Mouse (Mus musculus) MEL (cell line): ENCODE results near the gene Ski. TPM values are rescaled to one million over a fixed set of nuclear protein-coding genes. Genes with fewer than 3 reads are reported as not detected.

Source experiments
- DNase-seq: peaks from one replicate; pipeline ENCODE4 v3.0.0; 2011; ENCODE audit warnings: low read depth, low spot score
- H3K27ac ChIP-seq: 2 replicates; pipeline ENCODE4 v1.5.1; 2012; ENCODE audit warnings: low read depth, mild to moderate bottlenecking, control low read depth, low read length, moderate library complexity; ENCODE audit not compliant: control insufficient read depth
- H3K27me3 ChIP-seq, 2 experiments: fragments of 150-350 bp in 1 of 2; sonication (generic) in 1 of 2; 2 replicates each; pipeline ENCODE4 v1.6.1; 2012; ENCODE audit warnings: low read length in 2 of 2, mild to moderate bottlenecking in 2 of 2, improper control_type of control experiment in 1 of 2, moderate library complexity in 1 of 2; ENCODE audit not compliant: insufficient read depth in 2 of 2, control insufficient read depth in 1 of 2
- H3K36me3 ChIP-seq, 2 experiments: 2 replicates each; pipeline ENCODE4 v1.6.1; 2012 to 2014; ENCODE audit warnings: low read length in 2 of 2, improper control_type of control experiment in 1 of 2, inconsistent platforms in 1 of 2, mild to moderate bottlenecking in 1 of 2; ENCODE audit not compliant: insufficient read depth in 2 of 2, control insufficient read depth in 1 of 2
- H3K4me1 ChIP-seq, 2 experiments: fragments of 150-350 bp in 1 of 2; sonication (generic) in 1 of 2; 2 replicates each; pipeline ENCODE4 v1.6.1; 2012; ENCODE audit warnings: low read length in 2 of 2, improper control_type of control experiment in 1 of 2, mild to moderate bottlenecking in 1 of 2; ENCODE audit not compliant: insufficient read depth in 2 of 2, control insufficient read depth in 1 of 2
- H3K4me3 ChIP-seq, 2 experiments: fragments of 150-350 bp in 1 of 2; sonication (generic) in 1 of 2; 2 replicates each; pipeline ENCODE4 v1.5.1; 2012; ENCODE audit warnings: low read depth in 2 of 2, low read length in 2 of 2, mild to moderate bottlenecking in 2 of 2, moderate library complexity in 2 of 2, control low read depth in 1 of 2, improper control_type of control experiment in 1 of 2; ENCODE audit not compliant: control insufficient read depth in 1 of 2, insufficient read depth in 1 of 2
- H3K79me2 ChIP-seq: 2 replicates; pipeline ENCODE4 v1.6.1; 2012; ENCODE audit warnings: mild to moderate bottlenecking, low read length, moderate library complexity; ENCODE audit not compliant: control insufficient read depth, poor library complexity, insufficient read depth
- H3K9ac ChIP-seq: 2 replicates; pipeline ENCODE4 v1.6.1; 2012; ENCODE audit warnings: low read depth, mild to moderate bottlenecking, control low read depth, low read length, moderate library complexity; ENCODE audit not compliant: control insufficient read depth, poor library complexity, severe bottlenecking
- H3K9me3 ChIP-seq: fragments of 150-350 bp; sonication (generic); replicated peaks from 2 replicates; pipeline ENCODE4 v1.6.1; 2012; ENCODE audit warnings: mild to moderate bottlenecking, low read length, improper control_type of control experiment, moderate library complexity; ENCODE audit not compliant: insufficient read depth
- CHD1 ChIP-seq: IDR thresholded peaks from 2 replicates; pipeline ENCODE4 v1.6.1; 2012; ENCODE audit warnings: low read depth, mild to moderate bottlenecking, inconsistent platforms, low read length, improper control_type of control experiment
- CHD2 ChIP-seq: IDR thresholded peaks from 2 replicates; pipeline ENCODE4 v1.6.1; 2011; ENCODE audit warnings: low read length, improper control_type of control experiment
- CTCF ChIP-seq, 3 experiments: IDR thresholded peaks in 2 of 3; conservative IDR thresholded peaks in 1 of 3; 2 replicates each; pipeline ENCODE4 v1.5.1; 2011 to 2012; ENCODE audit warnings: low read length in 3 of 3, low read depth in 2 of 3, mild to moderate bottlenecking in 2 of 3, improper control_type of control experiment in 1 of 3, inconsistent platforms in 1 of 3, mixed read lengths in 1 of 3, moderate library complexity in 1 of 3; ENCODE audit not compliant: control insufficient read depth in 1 of 3, insufficient read depth in 1 of 3, poor library complexity in 1 of 3, severe bottlenecking in 1 of 3
- EP300 ChIP-seq, 2 experiments: IDR thresholded peaks; 2 replicates each; pipeline ENCODE4 v1.6.1; 2011; ENCODE audit warnings: improper control_type of control experiment in 2 of 2, low read length in 2 of 2, low read depth in 1 of 2, mild to moderate bottlenecking in 1 of 2
- GABPA ChIP-seq: IDR thresholded peaks from 2 replicates; pipeline ENCODE4 v1.6.1; 2012; ENCODE audit warnings: low read depth, mild to moderate bottlenecking, inconsistent platforms, low read length, improper control_type of control experiment, moderate library complexity
- KAT2A ChIP-seq: conservative IDR thresholded peaks from 2 replicates; pipeline ENCODE4 v1.6.1; 2012; ENCODE audit warnings: low read depth, low read length, improper control_type of control experiment, inconsistent platforms
- MAFK ChIP-seq: IDR thresholded peaks from 2 replicates; pipeline ENCODE4 v1.6.1; 2011; ENCODE audit warnings: low read depth, mild to moderate bottlenecking, low read length, improper control_type of control experiment, borderline replicate concordance
- MAX ChIP-seq: IDR thresholded peaks from 2 replicates; pipeline ENCODE4 v1.6.1; 2011; ENCODE audit warnings: low read length, improper control_type of control experiment
- MEF2A ChIP-seq: IDR thresholded peaks from 2 replicates; pipeline ENCODE4 v1.6.1; 2014; ENCODE audit warnings: low read depth, mild to moderate bottlenecking, inconsistent platforms, low read length, improper control_type of control experiment; ENCODE audit not compliant: poor library complexity, insufficient replicate concordance, severe bottlenecking; ENCODE audit errors: extremely low read depth
- MXI1 ChIP-seq: IDR thresholded peaks from 2 replicates; pipeline ENCODE4 v1.6.1; 2011; ENCODE audit warnings: mild to moderate bottlenecking, low read depth, low read length, improper control_type of control experiment
- MYB ChIP-seq: IDR thresholded peaks from 2 replicates; pipeline ENCODE4 v1.6.1; 2011; ENCODE audit warnings: mild to moderate bottlenecking, low read depth, low read length, improper control_type of control experiment
- MYC ChIP-seq: IDR thresholded peaks from 2 replicates; pipeline ENCODE4 v1.6.1; 2011; ENCODE audit warnings: low read depth, mild to moderate bottlenecking, low read length, improper control_type of control experiment, moderate library complexity
- NELFE ChIP-seq: IDR thresholded peaks from 2 replicates; pipeline ENCODE4 v1.6.1; 2011; ENCODE audit warnings: low read depth, low read length, improper control_type of control experiment
- POLR2A ChIP-seq, 2 experiments: IDR thresholded peaks; 2 replicates each; pipeline ENCODE4 v1.6.1; 2011 to 2012; ENCODE audit warnings: low read length in 2 of 2, mild to moderate bottlenecking in 2 of 2, control low read depth in 1 of 2, improper control_type of control experiment in 1 of 2, low read depth in 1 of 2, moderate library complexity in 1 of 2; ENCODE audit not compliant: control insufficient read depth in 1 of 2, insufficient read depth in 1 of 2, poor library complexity in 1 of 2
- POLR2AphosphoS5 ChIP-seq: IDR thresholded peaks from 2 replicates; pipeline ENCODE4 v1.6.1; 2012; ENCODE audit warnings: low read depth, borderline replicate concordance, mild to moderate bottlenecking, inconsistent platforms, low read length, moderate library complexity, mixed read lengths
- RAD21 ChIP-seq: IDR thresholded peaks from 2 replicates; pipeline ENCODE4 v1.6.1; 2011; ENCODE audit warnings: mild to moderate bottlenecking, low read depth, low read length, improper control_type of control experiment
- RCOR1 ChIP-seq: IDR thresholded peaks from 2 replicates; pipeline ENCODE4 v1.6.1; 2012; ENCODE audit warnings: low read depth, mild to moderate bottlenecking, inconsistent platforms, low read length, improper control_type of control experiment
- SIN3A ChIP-seq: IDR thresholded peaks from 2 replicates; pipeline ENCODE4 v1.6.1; 2012; ENCODE audit warnings: low read length, improper control_type of control experiment, inconsistent platforms
- TAL1 ChIP-seq: IDR thresholded peaks from 2 replicates; pipeline ENCODE4 v1.6.1; 2012; ENCODE audit warnings: mild to moderate bottlenecking, inconsistent platforms, low read length, moderate library complexity, mixed read lengths
- TBP ChIP-seq: IDR thresholded peaks from 2 replicates; pipeline ENCODE4 v1.8.0; 2011; ENCODE audit warnings: low read depth, low read length, improper control_type of control experiment
- USF1 ChIP-seq: IDR thresholded peaks from 2 replicates; pipeline ENCODE4 v1.6.1; 2014; ENCODE audit warnings: low read depth, mild to moderate bottlenecking, inconsistent platforms, low read length, improper control_type of control experiment, moderate library complexity
- ZKSCAN1 ChIP-seq: IDR thresholded peaks from 2 replicates; pipeline ENCODE4 v1.6.1; 2012; ENCODE audit warnings: low read depth, mild to moderate bottlenecking, inconsistent platforms, low read length, improper control_type of control experiment, moderate library complexity
- ZMIZ1 ChIP-seq: IDR thresholded peaks from 2 replicates; pipeline ENCODE4 v1.6.1; 2012; ENCODE audit warnings: low read depth, mild to moderate bottlenecking, inconsistent platforms, low read length, improper control_type of control experiment, moderate library complexity
- ZNF384 ChIP-seq: IDR thresholded peaks from 2 replicates; pipeline ENCODE4 v1.6.1; 2012; ENCODE audit warnings: low read depth, mild to moderate bottlenecking, inconsistent platforms, low read length, improper control_type of control experiment
- polyA plus RNA-seq, 2 experiments: library from polyadenylated mRNA; stranded (reverse) in 1 of 2; unstranded in 1 of 2; fragments of >175 nt in 1 of 2; fragments of >200 nt in 1 of 2; gene quantifications; 2 replicates each; pipeline versions ENCODE4 v1.2.1 to v1.2.4; 2012; ENCODE audit warnings: low replicate concordance in 2 of 2, low read depth in 1 of 2; ENCODE audit not compliant: insufficient read length in 2 of 2, insufficient read depth in 1 of 2, missing spikeins in 1 of 2
- total RNA-seq: library from RNA; depleted of rRNA; stranded (reverse); fragments of 300-350 nt; gene quantifications from 2 replicates; pipeline ENCODE4 v1.2.3, GENCODE M21; 2012

Gene Ski
- total and polyA plus RNA-seq, 3 experiments, result 6.9 to 16.1 TPM; not detected in 1

- Histone ChIP-seq H3K4me3 (no peak overlapping the region), H3K9me3 (no peaks in the 10 kb centered on the region), H3K79me2 (no peaks in the 10 kb centered on the region), H3K36me3 (peaks cover 0 to 14% of the 10 kb centered on the region in 2 experiments; a peak in 2 of 4 replicates), H3K9ac (no peak overlapping the region), H3K27ac (no peak overlapping the region), H3K27me3 (no peaks in the 10 kb centered on the region), H3K4me1 (peaks cover 11 to 12% of the 10 kb centered on the region in 2 experiments)
- DNase-seq, result no peak
- TF ChIP-seq POLR2A (IDR thresholded peaks at IDR 0.05; ENCODE audit: control insufficient read depth in 1 of 2, insufficient read depth in 1 of 2, low read depth in 1 of 2, low read length in 2 of 2, poor library complexity in 1 of 2) (no peak), MAFK (no peak), KAT2A (no peak), GABPA (no peak), SIN3A (no peak)
Measured at GRCm38 (mm10) chr4:155113766-155114410, 108.5 kb downstream of the Ski start.

GRCm38 (mm10) chr4:155109471-155109870 is 112.9 kb downstream of the Ski start:
- H3K27ac ChIP-seq, result no peak overlapping the region
- H3K9me3 ChIP-seq, result no peaks in the 10 kb centered on the region
- H3K4me1 ChIP-seq, result peaks cover 6 to 8% of the 10 kb centered on the region in 2 experiments
- H3K27me3 ChIP-seq, result no peaks in the 10 kb centered on the region
- TF ChIP-seq ZNF384, result no peak
- TF ChIP-seq USF1, result no peak
- no peak for TF ChIP-seq MAX
- no peak for TF ChIP-seq ZMIZ1
- no peak for TF ChIP-seq EP300 (IDR thresholded peaks at IDR 0.05; ENCODE audit: low read depth in 1 of 2, low read length in 2 of 2)
- no peak for TF ChIP-seq MXI1
- no peak for TF ChIP-seq CHD2
- TF ChIP-seq TAL1, result no peak
- no peak for TF ChIP-seq MYB
- no peak for TF ChIP-seq NELFE
- TF ChIP-seq TBP, result no peak
- TF ChIP-seq RCOR1, result no peak
- no peak for TF ChIP-seq CHD1
- no peak for TF ChIP-seq ZKSCAN1
- no peak for TF ChIP-seq RAD21
- no peak for TF ChIP-seq MYC
- TF ChIP-seq POLR2A (IDR thresholded peaks at IDR 0.05; ENCODE audit: control insufficient read depth in 1 of 2, insufficient read depth in 1 of 2, low read depth in 1 of 2, low read length in 2 of 2, poor library complexity in 1 of 2), result no peak
- TF ChIP-seq POLR2AphosphoS5, result no peak
- TF ChIP-seq MEF2A, result no peak
- no peak for TF ChIP-seq CTCF (IDR thresholded peaks at IDR 0.05 in 2 of 3, conservative IDR thresholded peaks at IDR 0.05 in 1 of 3; ENCODE audit: control insufficient read depth in 1 of 3, insufficient read depth in 1 of 3, low read depth in 2 of 3, low read length in 3 of 3, poor library complexity in 1 of 3, severe bottlenecking in 1 of 3)
- H3K9ac ChIP-seq, result no peak overlapping the region
- H3K79me2 ChIP-seq, result no peaks in the 10 kb centered on the region
- H3K4me3 ChIP-seq, result no peak overlapping the region
- no peak for DNase-seq
- peaks cover 0 to 6% of the 10 kb centered on the region in 2 experiments; a peak in 2 of 4 replicates for H3K36me3 ChIP-seq
